Mouse (Mus musculus): Measurements from ENCODE around the gene Fgl2.

- TF ChIP-seq POLR2A (IDR thresholded peaks at IDR 0.05; ENCODE audit: control insufficient read depth, extremely low read depth, insufficient read depth, low read length, poor library complexity) (no peak), CTCF (IDR thresholded peaks at IDR 0.05; ENCODE audit: borderline replicate concordance, control insufficient read depth, extremely low read depth, insufficient read depth, low read length, poor library complexity) (no peak)
These were observed 4.5 kb downstream of the Fgl2 start for GRCm38 (mm10) chr5:21376935-21377334.
